Mouse (Mus musculus) erythroblast, embryonic 14.5 days (primary cell): ENCODE data around the gene 1700061G19Rik. TPM values are rescaled to one million over a fixed set of nuclear protein-coding genes. Genes with fewer than 3 reads are reported as not detected.
"Not testable (repeated sequence)": the region's sequence is repeated elsewhere in the genome, so short reads cannot be mapped to it uniquely, and the experiment has no call there.

Experiments
- H3K27me3 ChIP-seq: 2 replicates; pipeline ENCODE4 v1.6.1; 2012; ENCODE audit warnings: inconsistent platforms; ENCODE audit not compliant: control insufficient read depth
- H3K36me3 ChIP-seq: 2 replicates; pipeline ENCODE4 v1.6.1; 2012; ENCODE audit warnings: mild to moderate bottlenecking, inconsistent platforms; ENCODE audit not compliant: control insufficient read depth
- H3K4me1 ChIP-seq: 2 replicates; pipeline ENCODE4 v1.6.1; 2012; ENCODE audit warnings: inconsistent platforms; ENCODE audit not compliant: control insufficient read depth
- H3K4me3 ChIP-seq: replicated peaks from 2 replicates; pipeline ENCODE3; 2012; ENCODE audit warnings: moderate library complexity, mild to moderate bottlenecking, inconsistent platforms
- H3K9me3 ChIP-seq: 2 replicates; pipeline ENCODE4 v1.6.1; 2012; ENCODE audit warnings: low read length, inconsistent platforms, mixed read lengths; ENCODE audit not compliant: control insufficient read depth
- GATA1 ChIP-seq: IDR thresholded peaks from 2 replicates; pipeline ENCODE4 v1.6.1; 2012; ENCODE audit warnings: low read length, inconsistent platforms, mixed read lengths
- TAL1 ChIP-seq: IDR thresholded peaks from 3 replicates; pipeline ENCODE4 v1.6.1; 2012; ENCODE audit warnings: low read length, inconsistent platforms, mixed read lengths
- polyA plus RNA-seq: library from polyadenylated mRNA; stranded (reverse); fragments of >175 nt; gene quantifications from 2 replicates; pipeline ENCODE4 v1.2.3, GENCODE M21; 2012

1700061G19Rik gene
- polyA plus RNA-seq, 1 experiment, result not detected

DNA sequence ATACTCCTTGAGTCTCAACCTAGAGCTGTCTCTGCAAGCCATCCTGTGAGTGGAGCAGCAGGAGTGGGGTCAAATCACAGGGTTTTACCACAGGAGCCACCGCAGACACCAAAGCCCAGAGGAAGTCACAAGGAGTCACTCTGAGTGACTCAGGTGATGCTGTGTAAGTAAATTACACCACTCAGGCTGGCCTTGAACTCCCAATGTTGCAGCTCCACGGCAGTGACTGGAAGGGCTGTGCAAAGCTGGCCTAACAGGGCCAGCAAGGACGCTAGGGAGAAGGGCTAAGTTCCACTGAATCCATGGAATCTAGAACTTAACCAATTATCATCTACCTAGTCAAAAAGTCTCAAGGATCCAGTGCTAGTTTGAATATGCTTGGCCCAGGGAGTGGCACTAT, 30.9 kb downstream of the 1700061G19Rik start:
- no peak overlapping the region for H3K4me3 ChIP-seq
- H3K4me1 ChIP-seq, result peaks cover 16% of the 10 kb centered on the region
- H3K9me3 ChIP-seq, result no peaks in the 10 kb centered on the region
- TF ChIP-seq GATA1 (no peak), TAL1 (no peak)
- H3K36me3 ChIP-seq, result peaks cover 91% of the 10 kb centered on the region
- no peaks in the 10 kb centered on the region for H3K27me3 ChIP-seq

DNA sequence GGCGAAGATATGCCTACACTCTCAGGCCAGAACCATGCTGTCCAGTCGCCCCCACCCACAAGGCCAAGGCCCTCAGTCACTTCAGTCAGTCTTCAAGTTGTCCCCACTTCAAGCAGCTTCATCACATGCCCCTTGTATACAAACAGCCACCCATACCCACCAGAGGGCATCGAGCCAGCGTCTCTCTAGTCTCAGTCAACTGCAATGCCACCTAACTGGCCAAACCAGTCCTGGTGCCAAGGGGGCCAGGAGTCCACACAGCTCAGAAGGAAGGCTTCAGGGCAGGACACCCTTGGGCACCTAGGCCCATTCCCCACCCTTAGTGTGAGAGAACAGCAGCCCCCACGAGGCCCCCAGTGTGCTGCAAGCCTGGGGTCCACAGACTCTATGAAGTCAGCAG, 31.8 kb downstream of the 1700061G19Rik start:
- H3K4me3 ChIP-seq, result no peak overlapping the region
- H3K4me1 ChIP-seq, result peaks cover 16% of the 10 kb centered on the region
- no peaks in the 10 kb centered on the region for H3K27me3 ChIP-seq
- no peaks in the 10 kb centered on the region for H3K9me3 ChIP-seq
- peaks cover 87% of the 10 kb centered on the region for H3K36me3 ChIP-seq
- TF ChIP-seq GATA1 (no peak), TAL1 (no peak)

DNA sequence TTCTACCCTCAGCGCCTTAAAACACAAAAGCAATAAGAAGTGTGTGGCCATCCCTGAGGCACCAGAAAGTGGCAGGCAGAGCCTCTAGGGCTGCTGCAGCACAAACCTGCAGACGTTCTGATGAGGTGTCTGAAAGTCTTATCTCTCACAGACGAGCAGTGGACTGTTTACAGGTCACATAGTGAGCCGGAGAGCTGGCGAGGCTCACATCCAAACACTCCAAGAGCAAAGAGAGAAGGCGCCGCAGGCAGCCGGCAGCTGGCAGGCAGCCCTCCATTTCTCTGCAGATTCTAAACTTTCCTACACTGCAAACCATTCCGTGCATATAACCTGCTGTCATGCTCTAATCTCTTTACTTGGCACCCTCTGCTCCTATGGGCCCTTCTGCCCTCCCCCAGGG, 32.6 kb downstream of the 1700061G19Rik start:
- no peak for TF ChIP-seq GATA1
- no peak for TF ChIP-seq TAL1
- no peaks in the 10 kb centered on the region for H3K27me3 ChIP-seq
- no peaks in the 10 kb centered on the region for H3K9me3 ChIP-seq
- H3K36me3 ChIP-seq, result peaks cover 83% of the 10 kb centered on the region
- H3K4me3 ChIP-seq, result no peak overlapping the region
- H3K4me1 ChIP-seq, result peaks cover 16% of the 10 kb centered on the region

DNA sequence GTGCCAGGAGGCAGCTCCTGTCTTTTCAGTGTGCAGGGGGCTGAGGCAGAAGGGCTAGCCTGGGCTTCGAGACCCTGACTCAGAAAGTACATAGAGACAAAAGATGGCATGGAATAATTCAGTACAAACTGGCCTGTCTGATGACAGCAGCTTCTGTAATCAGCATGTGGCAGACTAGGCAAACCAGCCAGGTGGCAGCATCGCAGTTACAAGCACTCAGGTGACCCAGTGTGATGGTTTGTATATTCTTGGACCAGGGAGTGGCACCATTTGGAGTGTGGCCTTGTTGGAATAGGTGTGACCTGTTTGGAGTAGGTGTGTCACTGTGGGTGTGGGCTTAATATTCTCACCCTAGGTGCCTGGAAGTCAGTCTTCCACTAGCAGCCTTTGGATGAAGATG, 34.5 kb downstream of the 1700061G19Rik start:
- H3K27me3 ChIP-seq, H3K9me3 ChIP-seq, H3K4me3 ChIP-seq: not testable (repeated sequence)
- H3K4me1 ChIP-seq, result peaks cover 30% of the 10 kb centered on the region
- H3K36me3 ChIP-seq, result peaks cover 79% of the 10 kb centered on the region

DNA sequence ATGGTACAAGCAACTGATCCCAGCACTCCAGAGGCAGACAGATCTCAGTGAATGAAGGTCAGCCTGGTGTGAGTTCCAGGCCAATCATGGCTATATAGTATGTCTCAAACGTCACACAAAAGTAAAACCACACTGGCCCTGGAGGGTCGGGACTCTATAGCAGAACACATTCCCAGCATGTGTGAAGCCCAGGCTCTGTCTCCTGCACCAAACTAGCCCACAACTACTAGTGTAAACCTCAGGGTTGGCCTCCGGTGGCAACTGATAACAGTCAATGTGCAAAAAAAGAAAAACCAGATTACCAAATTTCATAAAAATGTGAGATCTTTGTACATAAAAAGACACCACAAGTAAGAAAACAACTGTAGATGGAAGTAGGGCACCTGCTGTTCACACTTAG, 37.7 kb downstream of the 1700061G19Rik start:
- Histone ChIP-seq H3K4me3 (no peak overlapping the region), H3K9me3 (no peaks in the 10 kb centered on the region), H3K36me3 (peaks cover 74% of the 10 kb centered on the region), H3K27me3 (no peaks in the 10 kb centered on the region), H3K4me1 (peaks cover 19% of the 10 kb centered on the region)
- TF ChIP-seq TAL1, result no peak
- no peak for TF ChIP-seq GATA1

DNA sequence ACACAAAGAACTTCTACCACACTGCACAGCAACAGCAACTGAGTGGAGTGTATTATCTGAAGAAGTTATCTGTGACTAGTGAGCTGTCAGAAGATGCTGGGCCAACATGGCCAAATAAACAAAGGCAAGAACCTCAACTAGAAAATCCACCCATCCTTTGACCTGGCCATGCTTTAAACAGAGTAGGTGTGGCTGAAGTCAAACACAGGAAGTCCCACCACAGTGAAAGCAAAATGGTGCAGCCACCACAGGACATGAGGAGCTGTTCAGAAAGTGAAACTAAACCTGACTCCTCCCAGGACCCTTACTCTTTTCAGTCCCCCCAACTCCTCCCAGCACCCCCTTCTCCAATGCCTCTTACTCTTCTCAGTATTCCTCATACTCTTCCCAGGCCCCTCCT, 38.2 kb downstream of the 1700061G19Rik start:
- Histone ChIP-seq H3K4me1 (peaks cover 17% of the 10 kb centered on the region), H3K9me3 (no peaks in the 10 kb centered on the region), H3K27me3 (no peaks in the 10 kb centered on the region), H3K36me3 (peaks cover 72% of the 10 kb centered on the region), H3K4me3 (no peak overlapping the region)
- TF ChIP-seq GATA1 (no peak), TAL1 (no peak)

DNA sequence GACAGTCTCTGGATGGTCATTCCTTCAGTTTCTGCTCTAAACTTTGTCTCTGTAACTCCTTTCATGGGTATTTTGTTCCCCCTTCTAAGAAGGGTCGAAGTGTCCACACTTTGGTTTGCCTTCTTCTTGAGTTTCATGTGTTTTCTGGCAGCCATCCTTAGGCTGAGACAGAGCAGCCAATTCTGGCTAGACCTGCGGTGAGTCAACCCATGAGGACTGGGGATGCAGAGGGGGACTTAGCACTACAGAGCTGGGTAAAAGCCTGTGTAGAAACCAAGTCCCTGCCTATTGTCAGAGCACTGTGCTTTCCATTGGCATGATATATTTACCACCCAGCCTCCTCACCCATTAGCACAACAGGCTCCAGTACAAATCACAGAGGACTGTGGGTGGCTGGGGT, 41.9 kb downstream of the 1700061G19Rik start:
- peaks cover 14% of the 10 kb centered on the region for H3K4me1 ChIP-seq
- H3K4me3 ChIP-seq, result no peak overlapping the region
- H3K36me3 ChIP-seq, result peaks cover 82% of the 10 kb centered on the region
- no peaks in the 10 kb centered on the region for H3K9me3 ChIP-seq
- no peaks in the 10 kb centered on the region for H3K27me3 ChIP-seq
- no peak for TF ChIP-seq TAL1
- no peak for TF ChIP-seq GATA1

DNA sequence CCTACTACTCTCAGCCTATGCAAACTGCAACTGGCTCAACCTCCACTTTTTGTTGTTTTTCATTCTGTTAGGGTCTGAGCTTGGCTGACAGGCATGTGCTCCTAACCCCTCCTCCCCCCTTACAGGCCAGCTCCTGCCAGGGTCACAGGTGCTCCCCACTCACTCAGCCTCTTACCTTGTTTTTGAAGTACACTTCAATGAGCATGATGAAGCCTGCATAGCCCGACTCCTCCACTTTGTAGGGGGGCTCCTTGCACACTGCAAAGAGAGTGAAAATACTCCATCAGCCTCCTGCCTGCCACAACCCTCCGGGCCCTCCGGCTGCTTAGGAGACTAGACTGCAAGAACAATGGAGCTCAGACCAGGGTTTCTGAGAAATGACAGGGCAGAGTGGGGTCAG, 44.4 kb downstream of the 1700061G19Rik start:
- Histone ChIP-seq H3K27me3 (no peaks in the 10 kb centered on the region), H3K9me3 (no peaks in the 10 kb centered on the region; the same call in 1 of the 2 replicates), H3K36me3 (peaks cover 80% of the 10 kb centered on the region), H3K4me3 (no peak overlapping the region), H3K4me1 (peaks cover 2% of the 10 kb centered on the region)
- TF ChIP-seq GATA1 (no peak), TAL1 (no peak)

DNA sequence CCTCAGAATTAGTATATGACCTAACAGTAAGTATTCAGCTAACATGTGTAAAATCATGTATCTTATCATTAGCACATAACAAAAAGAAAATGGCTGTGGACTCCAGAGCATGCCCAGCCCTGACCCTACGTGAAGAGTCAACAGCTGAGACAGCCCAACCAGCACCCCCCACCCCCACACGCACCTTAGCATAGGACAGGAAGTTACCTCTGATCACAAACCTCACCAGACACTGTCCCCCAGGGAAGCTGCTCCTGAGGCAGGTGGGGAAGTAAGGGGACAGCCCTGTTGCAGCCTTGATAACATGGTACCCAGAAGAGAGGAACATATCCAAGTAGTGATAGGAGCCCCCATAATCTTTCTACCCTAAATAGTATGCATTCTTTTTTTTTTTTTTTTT, 50.7 kb downstream of the 1700061G19Rik start:
- Histone ChIP-seq H3K27me3 (no peaks in the 10 kb centered on the region), H3K4me1 (peaks cover 21% of the 10 kb centered on the region), H3K36me3 (peaks cover 56% of the 10 kb centered on the region), H3K4me3 (no peak overlapping the region), H3K9me3 (no peaks in the 10 kb centered on the region; the same call in 1 of the 2 replicates)
- TF ChIP-seq GATA1, result no peak
- TF ChIP-seq TAL1, result no peak

DNA sequence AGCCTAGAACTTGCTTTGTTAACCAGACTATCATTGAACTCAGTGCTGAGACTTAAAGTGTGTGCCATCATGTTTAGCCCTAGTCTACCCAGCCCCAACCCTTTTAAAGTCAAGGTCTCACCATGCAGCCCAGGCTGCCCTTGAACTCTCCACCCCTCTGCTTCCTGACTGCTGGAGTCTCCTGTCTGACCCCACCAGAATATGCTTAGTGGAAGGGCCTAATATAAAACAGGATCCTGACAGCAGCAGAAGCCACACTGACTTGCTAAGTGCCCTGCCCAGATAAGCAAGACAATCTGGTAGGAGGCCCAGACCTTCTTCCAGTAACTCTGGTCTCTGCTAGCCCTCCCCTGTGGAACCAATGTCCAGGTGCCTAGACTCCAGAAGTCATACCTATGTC, 53.8 kb downstream of the 1700061G19Rik start:
- peaks cover 44% of the 10 kb centered on the region for H3K36me3 ChIP-seq
- no peaks in the 10 kb centered on the region for H3K27me3 ChIP-seq
- no peaks in the 10 kb centered on the region for H3K9me3 ChIP-seq
- peaks cover 40% of the 10 kb centered on the region for H3K4me1 ChIP-seq
- no peak overlapping the region for H3K4me3 ChIP-seq
- no peak for TF ChIP-seq GATA1
- TF ChIP-seq TAL1, result no peak

DNA sequence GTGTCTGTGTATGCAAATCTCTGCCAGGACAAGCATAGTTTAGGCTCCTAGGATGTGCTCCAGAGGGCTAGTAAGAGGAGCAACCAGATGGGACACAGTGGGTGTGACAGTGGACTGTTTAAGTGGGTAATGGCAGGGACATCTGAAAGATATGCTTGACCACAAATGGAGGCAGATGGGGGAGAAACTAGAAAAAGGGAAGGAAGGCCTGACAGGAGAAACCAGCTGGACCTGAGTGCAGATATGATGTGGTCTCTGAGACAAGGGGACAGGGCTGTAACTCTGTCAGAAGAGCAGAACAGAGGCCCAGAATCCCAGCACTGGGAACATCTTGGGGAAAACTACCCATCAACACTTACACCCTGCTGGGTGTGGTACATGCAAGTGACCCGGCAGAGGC, 54.3 kb downstream of the 1700061G19Rik start:
- Histone ChIP-seq H3K9me3 (no peaks in the 10 kb centered on the region), H3K4me1 (peaks cover 44% of the 10 kb centered on the region), H3K27me3 (no peaks in the 10 kb centered on the region), H3K36me3 (peaks cover 42% of the 10 kb centered on the region), H3K4me3 (no peak overlapping the region)
- TF ChIP-seq GATA1 (no peak), TAL1 (no peak)
